Mouse (Mus musculus): ENCODE data around the gene Rasgrf2.
"Not testable (repeated sequence)": the region's sequence is repeated elsewhere in the genome, so short reads cannot be mapped to it uniquely, and the experiment has no call there.

Gene Rasgrf2

DNA sequence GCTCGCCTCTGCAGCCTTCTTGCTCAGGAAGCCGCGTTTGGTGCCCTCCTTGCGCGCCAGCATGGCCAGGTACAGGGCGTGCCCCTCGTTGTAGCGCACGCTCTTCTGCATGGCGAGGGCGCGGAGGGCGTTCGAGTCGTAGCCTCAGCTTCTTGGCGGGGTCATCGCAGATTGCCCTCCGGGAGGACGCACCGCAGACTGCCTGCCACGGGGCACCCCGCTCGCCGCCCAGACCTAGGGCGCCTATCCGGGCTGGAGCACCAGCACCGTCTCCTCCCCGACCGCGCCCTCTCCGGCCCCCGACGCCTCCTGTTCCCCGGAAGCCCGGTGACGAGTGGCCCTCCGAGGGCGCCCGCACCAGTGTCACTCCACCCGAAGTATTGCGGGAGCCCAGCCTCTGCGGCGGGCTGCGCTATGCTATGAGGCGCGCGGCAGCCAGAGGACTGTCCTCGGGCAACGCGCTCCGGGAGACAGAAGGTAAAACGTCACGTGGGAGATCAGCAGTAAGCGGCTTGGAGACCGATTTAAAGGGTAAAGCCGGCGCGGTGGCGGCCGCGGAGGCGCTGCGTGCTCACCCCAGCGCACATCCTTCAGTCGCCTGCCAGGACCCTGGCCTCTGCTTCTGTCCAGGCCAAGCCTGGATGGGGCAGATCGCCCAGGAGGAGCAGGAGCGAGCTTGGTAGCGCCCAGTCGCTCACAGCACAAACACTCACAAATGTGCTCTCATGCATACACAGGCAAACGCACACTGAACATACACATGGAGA lies at the start of gene Rasgrf2:
Gene Rasgrf2 (minus strand): TSS at position 273 of the 767 bp plus-strand sequence.
- DNase-seq (ENCODE audit: low spot score in 2 of 2): no peak

DNA sequence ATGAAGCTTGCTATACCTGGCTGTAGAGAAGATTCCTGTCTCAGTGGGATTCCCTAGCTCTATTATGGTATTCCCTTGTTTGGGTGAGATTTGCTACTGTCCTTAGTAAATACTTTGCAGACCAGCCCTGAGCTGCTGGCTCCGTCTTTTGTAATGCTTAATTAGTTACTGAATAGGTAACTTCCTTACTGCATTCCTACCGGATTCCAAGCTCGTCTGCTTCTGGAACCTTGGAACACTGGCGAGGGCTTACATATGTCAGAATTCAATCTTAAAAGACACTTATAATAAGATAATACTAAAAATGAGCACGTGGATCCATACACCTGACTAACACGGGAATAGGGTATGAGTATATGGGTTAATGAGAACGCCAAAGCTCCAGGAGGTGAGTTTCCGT lies 41.2 kb upstream of the Rasgrf2 start:
- DNase-seq (ENCODE audit: low spot score in 2 of 2): not testable (repeated sequence)

GRCm38 (mm10) chr13:92150551-92150950 lies 19.1 kb upstream of the Rasgrf2 start:
- DNase-seq (ENCODE audit: low spot score in 2 of 2): no peak

- no peak for DNase-seq (ENCODE audit: low spot score in 2 of 2)
These were observed 17.4 kb upstream of the Rasgrf2 start for GRCm38 (mm10) chr13:92148858-92149257.

DNA sequence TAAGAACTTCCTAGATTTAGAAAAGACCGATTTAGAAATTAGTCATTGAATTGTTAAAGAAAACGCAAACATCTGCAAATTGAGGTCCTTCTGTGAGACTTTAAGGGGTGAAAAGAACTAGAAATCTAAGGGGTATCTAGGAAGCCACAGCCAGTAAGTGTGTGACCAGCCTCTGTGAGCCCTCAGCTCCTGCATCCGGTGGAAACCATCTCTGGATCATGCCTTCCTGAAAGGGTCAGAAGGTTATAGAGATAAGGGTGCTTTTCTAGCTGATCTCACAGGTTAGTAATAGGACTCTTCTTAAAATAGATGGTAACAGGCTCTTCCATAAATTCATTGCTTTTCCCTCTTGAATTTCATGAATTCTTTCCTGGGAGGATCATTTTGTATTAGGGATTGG lies 3.3 kb upstream of the Rasgrf2 start:
- DNase-seq (ENCODE audit: low spot score in 2 of 2): no peak

DNA sequence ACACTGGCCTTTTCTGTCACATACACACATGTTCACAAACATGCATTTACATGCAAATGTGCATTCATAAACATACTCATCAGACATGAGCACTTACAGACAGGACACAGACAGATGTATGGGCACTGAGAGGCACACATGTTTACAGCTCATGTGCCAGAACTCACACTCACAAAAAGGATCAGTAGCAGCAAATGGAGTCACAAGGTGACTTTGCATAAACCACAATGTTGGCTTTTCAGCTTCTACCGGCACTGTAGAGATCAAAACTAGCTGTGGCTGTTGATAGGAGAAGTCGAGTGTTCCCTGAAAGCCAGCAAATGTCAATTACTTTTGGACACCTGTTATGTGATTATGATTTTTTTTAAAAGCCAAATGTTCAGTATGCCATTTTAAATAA lies 1.1 kb upstream of the Rasgrf2 start:
- no peak for DNase-seq (ENCODE audit: low spot score in 2 of 2)

GRCm38 (mm10) chr13:92130994-92131383 lies 467 bp downstream of the Rasgrf2 start:
- DNase-seq (ENCODE audit: low spot score in 2 of 2): no peak

DNA sequence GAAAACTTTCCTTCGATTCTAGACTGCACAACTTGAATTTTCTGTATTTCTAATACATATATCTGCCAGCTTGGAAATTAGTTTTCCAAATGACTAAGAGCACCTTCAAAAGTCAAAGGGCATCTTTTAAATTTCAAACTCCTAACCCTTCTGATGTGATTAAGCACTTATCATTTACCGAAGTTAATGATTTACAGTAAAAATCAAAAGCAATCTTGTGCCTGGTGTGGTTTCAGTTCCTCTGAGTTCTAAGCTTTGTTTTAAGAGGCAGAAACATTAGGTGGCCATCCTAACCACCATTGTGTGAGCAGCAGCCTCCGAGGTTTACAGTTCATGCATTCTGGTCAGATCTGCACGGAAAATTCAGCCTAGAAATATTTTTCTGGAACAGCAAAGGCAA lies 1.6 kb downstream of the Rasgrf2 start:
- DNase-seq (ENCODE audit: low spot score in 2 of 2): no peak

- DNase-seq (ENCODE audit: low spot score in 2 of 2): no peak
These were observed 5.6 kb downstream of the Rasgrf2 start for GRCm38 (mm10) chr13:92125902-92126301.

DNA sequence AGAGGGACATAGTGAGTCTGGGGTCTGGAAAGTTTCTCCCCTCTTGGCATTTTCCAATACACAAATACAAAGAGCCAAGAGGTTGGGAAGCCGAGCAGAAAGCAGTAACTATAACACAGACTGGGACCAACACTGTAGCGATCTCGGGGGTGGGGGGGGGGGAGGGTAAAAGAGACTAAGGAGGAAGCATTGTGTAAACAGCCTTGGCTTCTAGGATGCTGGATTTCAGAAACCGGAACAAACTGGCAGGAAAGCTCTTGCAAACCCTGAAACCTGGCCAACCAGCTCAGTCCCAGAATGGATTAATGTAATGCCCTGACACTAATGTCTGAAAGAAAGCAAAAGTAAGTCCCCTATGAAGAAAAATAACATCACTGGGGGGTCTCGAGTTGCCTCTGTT lies 11.8 kb downstream of the Rasgrf2 start:
- no peak for DNase-seq (ENCODE audit: low spot score in 2 of 2)

DNA sequence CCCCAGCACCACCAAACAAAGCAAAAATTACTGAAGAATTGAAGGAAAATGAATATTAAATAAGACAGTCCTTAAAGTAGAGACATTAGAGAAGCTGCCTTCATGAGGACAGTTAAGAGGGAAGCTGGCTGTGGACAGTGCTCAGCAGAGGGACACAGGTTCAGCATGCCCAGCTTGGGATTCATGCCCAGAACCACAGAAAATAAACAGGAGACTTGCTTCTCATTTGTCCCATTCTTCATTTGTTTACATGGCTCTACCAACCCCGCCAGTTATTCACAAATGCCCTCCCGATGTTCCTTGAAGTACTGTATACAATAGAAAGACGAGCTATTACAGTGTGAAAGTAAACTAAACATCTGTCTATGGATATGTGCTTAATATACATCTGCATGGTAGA lies 17.4 kb downstream of the Rasgrf2 start:
- DNase-seq (ENCODE audit: low spot score in 2 of 2): no peak

DNA sequence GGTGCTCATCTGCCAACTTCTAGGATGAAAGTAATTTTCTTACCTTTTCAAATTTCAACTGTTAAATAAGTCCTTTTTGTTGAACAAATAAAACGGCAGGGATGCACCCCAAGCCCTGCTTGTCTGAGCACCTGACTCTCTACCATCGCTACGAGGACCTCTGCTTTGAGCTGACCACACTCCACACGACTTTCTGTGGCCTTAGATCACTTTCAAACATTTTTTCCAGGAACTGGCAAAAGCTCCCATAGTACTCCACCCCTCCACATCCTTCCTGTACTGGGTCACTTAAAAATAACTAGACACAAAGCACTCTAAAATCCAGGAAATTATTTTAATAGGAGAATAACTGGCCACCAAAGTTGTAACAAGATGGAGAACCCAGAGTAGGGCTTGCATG lies 23.2 kb downstream of the Rasgrf2 start:
- no peak for DNase-seq (ENCODE audit: low spot score in 2 of 2)

GRCm38 (mm10) chr13:92104259-92104658 lies 27.2 kb downstream of the Rasgrf2 start:
- no peak for DNase-seq (ENCODE audit: low spot score in 2 of 2)

GRCm38 (mm10) chr13:92098484-92098883 lies 33.0 kb downstream of the Rasgrf2 start:
- DNase-seq (ENCODE audit: low spot score in 2 of 2): no peak

- no peak for DNase-seq (ENCODE audit: low spot score in 2 of 2)
These were observed 36.0 kb downstream of the Rasgrf2 start for GRCm38 (mm10) chr13:92095131-92096090.

- DNase-seq (ENCODE audit: low spot score in 2 of 2): no peak
These were observed 37.7 kb downstream of the Rasgrf2 start for GRCm38 (mm10) chr13:92093712-92094290.

DNA sequence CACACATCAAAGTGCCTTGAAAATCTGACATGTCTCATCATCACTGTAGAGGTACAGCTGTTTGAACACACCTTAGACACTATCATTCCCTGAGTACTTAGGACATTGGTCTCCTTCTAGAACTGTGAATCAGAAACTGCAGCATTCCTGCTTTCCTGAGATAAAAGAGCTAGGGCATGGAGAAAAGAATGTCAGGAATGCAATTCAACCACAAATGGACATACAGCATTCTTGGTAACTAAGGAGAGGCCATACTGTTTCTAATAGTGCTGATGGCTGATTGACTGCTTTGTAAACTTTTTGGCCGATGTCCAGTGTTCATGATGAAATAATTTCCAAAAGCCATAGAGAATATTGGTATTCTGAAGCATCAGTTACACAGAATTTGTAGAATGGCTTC lies 58.3 kb downstream of the Rasgrf2 start:
- no peak for DNase-seq (ENCODE audit: low spot score in 2 of 2)

GRCm38 (mm10) chr13:92068651-92069050 lies 62.8 kb downstream of the Rasgrf2 start:
- DNase-seq (ENCODE audit: low spot score in 2 of 2): no peak

GRCm38 (mm10) chr13:92067831-92068230 lies 63.6 kb downstream of the Rasgrf2 start:
- no peak for DNase-seq (ENCODE audit: low spot score in 2 of 2)

GRCm38 (mm10) chr13:92053748-92054147 lies 77.7 kb downstream of the Rasgrf2 start:
- no peak for DNase-seq (ENCODE audit: low spot score in 2 of 2)

- no peak for DNase-seq (ENCODE audit: low spot score in 2 of 2)
These were observed 78.5 kb downstream of the Rasgrf2 start for GRCm38 (mm10) chr13:92053001-92053400.

GRCm38 (mm10) chr13:92051216-92051615 lies 80.2 kb downstream of the Rasgrf2 start:
- no peak for DNase-seq (ENCODE audit: low spot score in 2 of 2)
